ENCODE assay signal across 8 mouse cellular contexts in the genomic region with DNA sequence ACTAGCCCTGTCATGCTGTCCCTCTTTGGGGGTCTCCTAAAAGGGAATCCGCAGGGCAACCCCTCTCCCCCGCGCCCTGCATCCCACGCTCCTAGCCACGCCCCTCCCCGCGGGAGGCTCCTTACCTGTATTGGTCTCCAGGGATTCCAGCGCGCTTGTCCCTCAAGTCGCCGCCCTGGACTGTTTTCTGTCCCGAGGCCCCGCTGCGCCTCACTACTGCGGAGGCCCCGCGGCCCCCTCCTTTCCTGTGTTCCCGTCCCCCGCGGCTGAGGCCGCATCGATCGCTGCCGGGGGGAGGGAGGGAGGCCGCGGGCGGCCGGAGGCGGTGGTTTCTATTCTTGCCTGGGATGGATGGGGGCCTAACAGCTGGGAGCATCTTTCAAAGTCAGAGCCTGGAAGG. TPM values are rescaled to one million over a fixed set of nuclear protein-coding genes. Genes with fewer than 3 reads are reported as not detected.
DNase-seq lines count a peak whose midpoint lies in the region; ATAC-seq and TF ChIP-seq lines count a peak whose summit lies in the region.

A gene (minus strand): TSS at position 212 of the 400 bp plus-strand sequence.

- H3K27ac ChIP-seq in gastrocnemius, adult 2 months = no peak within 1 kb of the TSS
- H3K27ac ChIP-seq in testis, adult 2 months (ENCODE audit: control insufficient read depth, insufficient read depth, low read depth, low read length) = no peak within 1 kb of the TSS
- 0 out of 2 replicates have a peak within 1 kb of the TSS, but pooled peaks have one; percentile 17 for H3K27ac ChIP-seq in limb, embryonic 15.5 days

- under 1% methylated on average over 24 of the region's 29 CpGs for WGBS in limb, embryonic 15.5 days

- DNase-seq in gastrocnemius, adult 2 months = no peak
- no peak for DNase-seq in gastrocnemius, postnatal 14 days
- no peak for DNase-seq in testis, postnatal 14 days (ENCODE audit: low spot score)
- peak; percentile 50 for DNase-seq in testis, postnatal 10 days (ENCODE audit: low spot score)
- DNase-seq in urinary bladder, adult 18-20 months (ENCODE audit: low spot score in 2 of 2) = no peak
- no peak for DNase-seq in heart, adult 8-10 months (ENCODE audit: low spot score)

- no peak for ATAC-seq in limb, embryonic 15.5 days (ENCODE audit: insufficient number of reproducible peaks, low FRiP score, low TSS enrichment, low read depth)

- intact Hi-C loops in gastrocnemius, adult 2 months (cut with DNase I) = no loop called here
- intact Hi-C loops in gastrocnemius, postnatal 14 days (cut with DNase I; ENCODE audit: low total_unique reads) = no loop called here

- H3K27me3 ChIP-seq in testis, adult 2 months (ENCODE audit: control insufficient read depth, insufficient read depth, low read length) = no peaks in the 10 kb centered on the region
- peaks cover 64% of the 10 kb centered on the region for H3K27me3 ChIP-seq in limb, embryonic 15.5 days

- H3K4me3 ChIP-seq in gastrocnemius, adult 2 months = peak within 1 kb of the TSS; percentile 62
- H3K4me3 ChIP-seq in testis, adult 2 months (ENCODE audit: control insufficient read depth, low read depth, low read length) = peak within 1 kb of the TSS; percentile 43
- H3K4me3 ChIP-seq in limb, embryonic 15.5 days = peak within 1 kb of the TSS; percentile 36

- no peak for TF ChIP-seq CTCF in gastrocnemius, adult 2 months (IDR thresholded peaks at IDR 0.05)
- TF ChIP-seq CTCF in testis, adult 2 months (IDR thresholded peaks at IDR 0.05; ENCODE audit: control insufficient read depth, insufficient read depth, insufficient replicate concordance, low read depth, low read length) = no peak

- H3K4me2 ChIP-seq in limb, embryonic 15.5 days = peak within 1 kb of the TSS; percentile 58

- no peak for TF ChIP-seq POLR2A in testis, adult 2 months (IDR thresholded peaks at IDR 0.05; ENCODE audit: control insufficient read depth, low read depth, low read length)

- peak within 1 kb of the TSS; percentile 27 for H3K9ac ChIP-seq in limb, embryonic 15.5 days

- H3K9me3 ChIP-seq in limb, embryonic 15.5 days = no peaks in the 10 kb centered on the region

- H3K36me3 ChIP-seq in testis, adult 2 months (ENCODE audit: control insufficient read depth, insufficient read depth, low read length) = no peaks in the 10 kb centered on the region
- H3K36me3 ChIP-seq in limb, embryonic 15.5 days = no peaks in the 10 kb centered on the region

- H3K4me1 ChIP-seq in testis, adult 2 months (ENCODE audit: control insufficient read depth, insufficient read depth, low read length) = peaks cover 23% of the 10 kb centered on the region
- H3K4me1 ChIP-seq in limb, embryonic 15.5 days = peaks cover 28% of the 10 kb centered on the region

RNA-seq across cellular contexts. Expression of the gene that starts here (rescaled TPM):
- 1 to 10 TPM in 1 of 2 experiments, under 1 TPM in 1; 0.31 to 1.0 TPM for total RNA-seq in gastrocnemius, adult 2 months (2021)
- 1 to 10 TPM; 1.2 to 2.8 TPM for total RNA-seq in gastrocnemius, postnatal 14 days (2021)
- 0.67 and 1.1 TPM in 2 replicates for polyA plus RNA-seq in testis, adult 2 months (2012; rRNA removed)
- polyA plus RNA-seq in limb, embryonic 15.5 days (2015; fragmentation: Nextera tagmentation; extraction: Ambion mirVana) = 2.0 and 3.6 TPM in 2 replicates
- total RNA-seq in heart, adult 8-10 months (2022) = under 1 TPM in 2 of 4 experiments, not detected in 2; 0.09 TPM
